Mouse (Mus musculus): ENCODE measurements around the gene Eea1. TPM values are rescaled to one million over a fixed set of nuclear protein-coding genes. Genes with fewer than 3 reads are reported as not detected.
A peak's percentile ranks its signal among the peaks of the same experiment; 100 is the strongest.
"Not testable (repeated sequence)": the region's sequence is repeated elsewhere in the genome, so short reads cannot be mapped to it uniquely, and the experiment has no call there.

Eea1 gene
- polyA plus RNA-seq, 1 experiment from 2014 or later: 15.9 TPM

DNA sequence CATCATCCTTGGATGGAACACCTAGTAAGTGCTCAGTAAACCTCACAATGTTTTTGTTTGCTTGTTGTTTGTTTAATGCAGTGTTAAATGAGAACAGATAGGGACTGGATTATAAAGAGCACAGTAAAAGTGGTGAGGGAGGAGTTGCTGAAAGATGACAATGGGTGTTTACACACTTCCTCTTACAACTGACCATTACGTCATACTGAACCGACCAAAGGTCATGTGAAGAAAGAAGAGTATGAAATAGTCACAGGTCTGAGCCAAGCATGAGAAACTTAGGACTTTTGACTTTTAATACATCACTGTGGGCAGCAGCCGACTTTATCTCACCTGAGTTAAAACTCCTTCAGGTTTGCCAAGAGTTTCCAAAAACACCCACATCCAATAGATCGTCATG is 135.0 kb downstream of the Eea1 start:
- no peak overlapping the region for H3K9ac ChIP-seq
- no peaks in the 10 kb centered on the region for H3K9me3 ChIP-seq
- H3K27ac ChIP-seq (replicated peaks): no peak overlapping the region
- H3K4me1 ChIP-seq: peaks cover 11% of the 10 kb centered on the region
- no peaks in the 10 kb centered on the region for H3K36me3 ChIP-seq
- no peak for ATAC-seq (ENCODE audit: extremely low read depth, insufficient number of reproducible peaks, low FRiP score, low TSS enrichment)
- H3K4me2 ChIP-seq: no peak overlapping the region
- H3K27me3 ChIP-seq (replicated peaks): no peaks in the 10 kb centered on the region
- 50% methylated on average over 4 of the region's 4 CpGs for WGBS
- H3K4me3 ChIP-seq: no peak overlapping the region

DNA sequence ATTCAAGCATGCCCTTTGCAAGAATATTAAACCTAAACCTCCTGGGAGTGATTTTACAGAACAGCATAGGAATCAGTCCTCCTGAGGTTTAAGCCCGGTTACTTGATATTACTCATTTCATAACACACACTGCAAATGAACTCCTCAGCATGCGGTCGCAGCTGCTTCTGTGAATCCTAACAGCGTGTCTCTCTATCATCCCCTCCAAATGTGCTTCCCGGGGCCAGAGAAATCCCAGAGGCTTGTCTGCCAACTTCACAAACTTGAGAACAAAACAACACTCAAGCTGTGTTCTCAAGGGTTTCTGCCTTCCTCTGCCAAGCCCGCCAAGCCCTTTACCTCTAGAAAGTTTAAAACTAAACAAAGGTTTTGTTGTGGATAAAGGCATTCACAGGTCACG is 135.4 kb downstream of the Eea1 start:
- no peak for ATAC-seq (ENCODE audit: extremely low read depth, insufficient number of reproducible peaks, low FRiP score, low TSS enrichment)
- Histone ChIP-seq H3K9ac (no peak overlapping the region), H3K9me3 (no peaks in the 10 kb centered on the region), H3K36me3 (no peaks in the 10 kb centered on the region), H3K27ac (replicated peaks) (no peak overlapping the region), H3K27me3 (replicated peaks) (no peaks in the 10 kb centered on the region), H3K4me2 (no peak overlapping the region), H3K4me3 (no peak overlapping the region), H3K4me1 (peaks cover 11% of the 10 kb centered on the region)
- WGBS: 20% methylated on average over 7 of the region's 7 CpGs

DNA sequence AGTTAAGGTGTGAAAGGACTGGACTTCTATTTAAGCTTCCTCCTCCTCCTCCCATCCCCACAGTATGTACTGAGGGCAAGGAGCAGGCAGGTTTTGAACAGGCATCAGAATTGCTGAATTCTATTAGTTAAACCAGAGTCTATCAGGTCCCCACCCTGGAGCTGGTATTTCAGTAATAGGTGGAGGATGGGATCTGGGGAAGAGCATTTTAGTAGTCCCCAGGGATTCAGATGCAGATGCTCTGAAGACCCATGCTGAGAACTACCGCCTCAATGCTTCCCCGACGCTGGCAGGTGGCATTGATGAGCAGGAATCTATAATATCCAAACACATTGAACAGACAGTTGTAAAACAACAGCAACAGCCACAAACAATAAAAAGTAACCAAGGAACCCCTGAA is 136.0 kb downstream of the Eea1 start:
- Histone ChIP-seq H3K4me2 (no peak overlapping the region), H3K9me3 (no peaks in the 10 kb centered on the region), H3K4me1 (peaks cover 11% of the 10 kb centered on the region), H3K27ac (replicated peaks) (no peak overlapping the region), H3K27me3 (replicated peaks) (no peaks in the 10 kb centered on the region), H3K36me3 (no peaks in the 10 kb centered on the region), H3K4me3 (no peak overlapping the region), H3K9ac (no peak overlapping the region)
- 62% methylated on average over 3 of the region's 3 CpGs for WGBS
- ATAC-seq (ENCODE audit: extremely low read depth, insufficient number of reproducible peaks, low FRiP score, low TSS enrichment): no peak

DNA sequence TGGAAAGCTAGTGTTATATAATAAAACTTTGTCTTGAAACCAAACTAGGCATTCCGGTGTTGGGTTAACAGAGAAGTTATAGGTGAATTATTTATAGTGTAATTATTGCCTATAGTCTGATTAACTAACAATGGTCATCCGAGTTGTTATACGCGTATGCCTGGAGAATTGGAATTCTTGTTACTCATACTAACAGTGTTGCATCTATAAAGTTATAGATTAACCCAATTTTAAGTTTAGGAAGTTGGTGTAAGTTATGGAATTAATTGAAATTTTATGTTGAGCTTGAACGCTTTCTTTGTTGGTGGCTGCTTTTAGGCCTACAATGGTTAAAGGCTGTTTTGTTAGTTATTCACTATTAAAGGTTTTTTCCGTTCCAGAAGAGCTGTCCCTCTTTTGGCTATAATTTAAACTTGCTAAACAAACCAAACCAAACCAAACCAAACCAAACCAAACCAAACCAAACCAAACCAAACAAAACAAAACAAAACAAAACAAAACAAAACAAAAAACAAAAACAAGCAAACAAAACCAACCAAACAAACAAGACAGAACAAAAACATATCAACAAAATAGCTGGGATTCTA is 137.1 kb downstream of the Eea1 start:
- peaks cover 11% of the 10 kb centered on the region for H3K4me1 ChIP-seq
- not testable (repeated sequence) for H3K4me2 ChIP-seq; H3K27me3 ChIP-seq (replicated peaks); H3K36me3 ChIP-seq; H3K9me3 ChIP-seq; H3K4me3 ChIP-seq; H3K9ac ChIP-seq; H3K27ac ChIP-seq (replicated peaks)
- ATAC-seq (ENCODE audit: extremely low read depth, insufficient number of reproducible peaks, low FRiP score, low TSS enrichment): peak; percentile 100
- WGBS: 79% methylated on average over 6 of the region's 6 CpGs

DNA sequence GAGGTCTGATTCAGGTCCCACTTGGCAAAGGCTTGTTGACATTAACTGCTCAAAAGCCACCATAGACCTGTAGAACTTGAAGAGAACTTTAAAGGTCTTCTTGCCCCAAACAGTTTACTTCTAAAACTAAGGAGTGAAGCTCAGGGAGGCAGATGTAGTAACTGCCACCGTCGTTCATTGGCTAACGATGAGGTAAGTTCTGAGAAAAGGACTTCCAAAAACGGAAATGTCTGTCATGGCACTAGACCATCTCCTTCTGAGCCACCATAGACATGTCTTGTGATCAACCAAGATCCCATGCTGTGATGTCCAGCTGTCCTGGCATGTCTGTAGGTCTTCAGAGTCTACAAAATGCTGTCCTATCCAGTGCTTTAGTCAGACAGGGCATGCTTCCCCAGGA is 139.4 kb downstream of the Eea1 start:
- Histone ChIP-seq H3K36me3 (no peaks in the 10 kb centered on the region), H3K4me1 (peaks cover 11% of the 10 kb centered on the region), H3K4me2 (no peak overlapping the region), H3K27ac (replicated peaks) (no peak overlapping the region), H3K9ac (no peak overlapping the region), H3K9me3 (no peaks in the 10 kb centered on the region), H3K27me3 (replicated peaks) (no peaks in the 10 kb centered on the region), H3K4me3 (no peak overlapping the region)
- no peak for ATAC-seq (ENCODE audit: extremely low read depth, insufficient number of reproducible peaks, low FRiP score, low TSS enrichment)
- 88% methylated on average over 4 of the region's 4 CpGs for WGBS

DNA sequence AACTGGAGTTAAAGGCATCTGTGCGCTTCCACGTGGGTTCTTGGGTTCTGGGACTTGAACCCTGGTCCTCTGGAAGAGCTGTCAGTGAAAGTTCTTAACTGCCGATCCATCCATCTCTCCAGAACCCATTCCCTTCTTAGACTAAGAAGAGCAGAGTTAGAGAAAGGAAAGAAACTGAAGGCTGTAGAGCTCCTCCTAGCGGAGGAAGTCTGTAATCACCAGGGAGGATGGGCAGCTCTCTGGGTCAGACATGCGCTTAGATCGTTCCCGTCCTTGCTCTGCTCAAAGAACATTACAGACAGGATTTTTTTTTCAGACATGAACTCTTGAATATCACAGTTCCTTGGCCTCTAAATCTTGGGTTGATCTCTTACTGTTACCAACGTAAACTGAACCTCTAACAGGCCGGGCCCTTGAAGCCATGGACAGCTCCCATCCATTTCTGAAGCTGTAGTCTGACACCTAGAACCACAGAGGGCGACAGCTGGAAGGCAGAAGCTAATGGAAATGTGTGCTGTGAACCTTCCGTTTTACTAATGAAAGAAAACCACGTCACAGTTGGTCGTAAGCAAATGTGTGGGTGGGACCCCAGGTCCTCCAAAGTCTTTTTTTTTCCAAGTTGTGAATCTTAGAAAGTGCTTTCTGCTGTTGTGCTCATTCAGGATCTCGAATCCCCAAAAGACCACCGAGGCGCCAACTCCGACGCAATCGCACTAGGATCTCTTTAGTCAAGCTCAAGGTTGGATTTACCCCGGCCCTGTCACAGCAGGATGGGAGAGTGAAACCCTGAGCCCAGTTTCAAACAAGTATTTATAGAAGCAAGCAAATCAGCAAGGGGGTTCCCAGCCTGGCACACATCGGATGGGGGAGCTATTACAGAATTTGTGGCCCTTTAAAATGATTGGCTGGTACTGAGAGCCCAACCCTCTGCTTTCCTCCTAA is 140.3 kb downstream of the Eea1 start:
- peak overlapping the region; percentile 39 for H3K4me2 ChIP-seq
- no peaks in the 10 kb centered on the region for H3K36me3 ChIP-seq
- ATAC-seq (ENCODE audit: extremely low read depth, insufficient number of reproducible peaks, low FRiP score, low TSS enrichment): no peak
- H3K27ac ChIP-seq (replicated peaks): no peak overlapping the region
- no peaks in the 10 kb centered on the region for H3K9me3 ChIP-seq
- H3K4me1 ChIP-seq: peaks cover 3% of the 10 kb centered on the region
- H3K27me3 ChIP-seq (replicated peaks): no peaks in the 10 kb centered on the region
- H3K4me3 ChIP-seq: no peak overlapping the region
- no peak overlapping the region for H3K9ac ChIP-seq
- WGBS: 46% methylated on average over 21 of the region's 21 CpGs

DNA sequence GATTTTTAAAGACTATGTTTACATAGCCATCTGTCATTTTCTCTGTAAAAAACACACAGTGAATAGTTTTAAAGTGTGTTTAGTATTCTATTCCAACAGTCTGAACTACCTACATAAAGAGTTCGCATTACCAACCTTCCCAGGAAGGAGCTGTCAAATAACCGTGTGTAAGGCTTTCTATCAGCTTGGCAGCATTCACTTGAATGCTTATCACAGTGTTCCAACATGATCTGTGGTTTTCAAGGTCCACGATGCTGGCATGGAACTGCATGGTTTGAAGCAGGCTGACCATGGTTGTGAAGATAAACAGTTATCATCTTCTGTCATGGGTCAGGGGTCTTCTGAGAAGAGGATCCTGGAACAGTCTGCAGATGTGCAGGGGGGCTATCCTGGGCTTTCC is 141.8 kb downstream of the Eea1 start:
- H3K9ac ChIP-seq: no peak overlapping the region
- no peaks in the 10 kb centered on the region for H3K36me3 ChIP-seq
- no peaks in the 10 kb centered on the region for H3K9me3 ChIP-seq
- WGBS: 39% methylated on average over 3 of the region's 3 CpGs
- ATAC-seq (ENCODE audit: extremely low read depth, insufficient number of reproducible peaks, low FRiP score, low TSS enrichment): no peak
- H3K27ac ChIP-seq (replicated peaks): no peak overlapping the region
- no peaks in the 10 kb centered on the region for H3K4me1 ChIP-seq
- H3K4me3 ChIP-seq: no peak overlapping the region
- H3K27me3 ChIP-seq (replicated peaks): no peaks in the 10 kb centered on the region
- H3K4me2 ChIP-seq: no peak overlapping the region

DNA sequence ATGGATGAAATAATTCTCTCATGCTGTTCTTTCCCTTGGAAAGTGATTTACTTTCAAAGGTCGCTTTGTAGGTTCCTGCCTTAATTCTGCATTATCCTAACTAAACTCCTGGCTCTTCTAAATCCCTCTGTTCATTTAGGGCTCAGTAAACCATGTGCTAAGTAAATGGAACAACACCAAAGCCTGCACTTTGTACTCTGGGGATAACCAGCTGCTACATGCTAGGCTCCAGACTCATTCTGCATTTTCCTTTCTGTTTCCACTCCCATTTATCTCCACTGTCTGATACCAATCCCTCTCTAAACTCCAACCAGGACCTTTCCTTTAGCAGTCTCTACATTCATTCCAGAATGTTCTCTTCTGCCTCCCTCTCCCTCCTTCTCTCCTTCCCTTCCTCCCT is 149.3 kb downstream of the Eea1 start:
- H3K27ac ChIP-seq (replicated peaks): no peak overlapping the region
- H3K4me2 ChIP-seq: no peak overlapping the region
- no peak overlapping the region for H3K4me3 ChIP-seq
- H3K27me3 ChIP-seq (replicated peaks): no peaks in the 10 kb centered on the region
- WGBS: 66% methylated on average over 1 of the region's 1 CpGs
- H3K9ac ChIP-seq: no peak overlapping the region
- no peak for ATAC-seq (ENCODE audit: extremely low read depth, insufficient number of reproducible peaks, low FRiP score, low TSS enrichment)
- no peaks in the 10 kb centered on the region for H3K36me3 ChIP-seq
- H3K4me1 ChIP-seq: peaks cover 10% of the 10 kb centered on the region
- H3K9me3 ChIP-seq: no peaks in the 10 kb centered on the region

DNA sequence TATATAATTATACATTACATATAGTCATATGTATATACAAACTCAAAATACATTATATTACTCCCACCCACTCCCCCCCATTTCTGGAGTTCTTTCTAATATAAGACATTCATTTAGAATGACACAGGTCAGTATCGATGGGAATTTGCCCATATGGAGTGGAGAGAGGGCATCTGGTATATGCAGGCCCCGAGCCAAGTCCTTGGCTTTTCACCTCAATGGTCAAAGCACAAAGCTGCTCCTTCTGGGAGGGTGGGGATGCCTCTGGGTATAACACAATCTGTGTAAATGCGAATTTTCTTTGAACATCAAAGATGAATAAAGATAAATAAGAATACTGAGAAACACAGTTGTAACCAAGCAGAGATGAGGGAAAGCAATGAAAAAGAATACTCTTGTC is 149.9 kb downstream of the Eea1 start:
- H3K4me3 ChIP-seq: no peak overlapping the region
- no peak overlapping the region for H3K9ac ChIP-seq
- peaks cover 11% of the 10 kb centered on the region for H3K4me1 ChIP-seq
- no peak overlapping the region for H3K4me2 ChIP-seq
- no peaks in the 10 kb centered on the region for H3K9me3 ChIP-seq
- no peak for ATAC-seq (ENCODE audit: extremely low read depth, insufficient number of reproducible peaks, low FRiP score, low TSS enrichment)
- no peak overlapping the region for H3K27ac ChIP-seq (replicated peaks)
- no peaks in the 10 kb centered on the region for H3K36me3 ChIP-seq
- H3K27me3 ChIP-seq (replicated peaks): no peaks in the 10 kb centered on the region
- 70% methylated on average over 3 of the region's 3 CpGs for WGBS

DNA sequence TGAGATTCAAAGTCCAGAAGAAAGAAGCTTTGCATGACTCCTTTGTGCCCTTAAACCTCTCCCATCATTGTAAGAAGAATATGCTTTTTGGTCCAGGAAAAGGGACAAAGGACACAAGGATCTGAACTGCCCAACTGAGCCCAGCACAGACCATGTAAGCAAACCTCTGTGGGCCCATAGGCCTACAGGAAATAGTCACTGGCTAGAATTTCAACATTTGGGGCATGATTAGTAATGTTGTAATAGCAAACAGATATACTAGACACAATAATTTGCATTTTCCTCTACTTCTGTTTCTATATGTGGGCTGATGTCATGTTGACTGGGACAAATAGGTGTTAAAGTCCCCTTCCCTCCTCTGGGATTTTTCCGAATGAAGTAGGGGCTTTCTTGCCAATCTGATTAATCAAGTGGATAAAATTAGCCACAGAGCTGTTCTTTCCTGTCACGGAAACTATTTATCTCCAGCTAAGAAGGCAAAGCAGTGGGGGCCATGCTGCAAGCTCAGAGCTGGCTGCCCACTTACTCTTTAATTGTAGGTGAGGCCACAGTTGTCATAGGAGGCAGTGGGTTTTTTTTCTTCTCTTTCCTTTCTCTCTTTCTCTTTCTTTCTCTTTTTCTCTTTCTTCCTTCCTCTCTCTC is 153.6 kb downstream of the Eea1 start:
- no peak for ATAC-seq (ENCODE audit: extremely low read depth, insufficient number of reproducible peaks, low FRiP score, low TSS enrichment)
- no peak overlapping the region for H3K9ac ChIP-seq
- H3K27me3 ChIP-seq (replicated peaks): no peaks in the 10 kb centered on the region
- H3K9me3 ChIP-seq: no peaks in the 10 kb centered on the region
- peaks cover 11% of the 10 kb centered on the region for H3K4me1 ChIP-seq
- no peak overlapping the region for H3K4me3 ChIP-seq
- 18% methylated on average over 2 of the region's 2 CpGs for WGBS
- H3K36me3 ChIP-seq: no peaks in the 10 kb centered on the region
- H3K27ac ChIP-seq (replicated peaks): no peak overlapping the region
- H3K4me2 ChIP-seq: no peak overlapping the region

DNA sequence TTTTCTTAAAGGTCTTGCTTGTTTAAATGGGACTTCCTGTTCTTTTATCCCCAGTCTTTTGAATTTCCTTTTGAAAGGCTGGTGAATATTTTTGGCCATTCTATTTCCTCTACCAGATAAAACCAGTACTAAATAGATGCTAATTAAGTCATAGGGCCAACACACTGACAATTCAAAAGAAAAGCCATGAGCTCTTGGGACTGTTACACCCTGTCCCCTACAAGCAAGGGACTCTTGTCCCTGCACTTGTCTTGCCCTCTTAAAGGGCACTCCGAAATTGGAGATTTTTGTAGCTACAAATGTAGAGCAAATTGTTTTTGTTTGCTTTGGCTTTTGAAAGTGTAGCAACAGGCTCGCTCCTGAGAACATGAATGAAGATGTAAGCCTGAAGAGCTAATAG is 154.1 kb downstream of the Eea1 start:
- Histone ChIP-seq H3K9ac (no peak overlapping the region), H3K4me3 (no peak overlapping the region), H3K27ac (replicated peaks) (no peak overlapping the region), H3K36me3 (no peaks in the 10 kb centered on the region), H3K27me3 (replicated peaks) (no peaks in the 10 kb centered on the region), H3K9me3 (no peaks in the 10 kb centered on the region), H3K4me1 (peaks cover 11% of the 10 kb centered on the region), H3K4me2 (no peak overlapping the region)
- ATAC-seq (ENCODE audit: extremely low read depth, insufficient number of reproducible peaks, low FRiP score, low TSS enrichment): no peak
- WGBS: 71% methylated on average over 2 of the region's 2 CpGs

All from heart, embryonic 13.5 days (tissue).